Mouse (Mus musculus) ES-Bruce4 (cell line): Measurements from ENCODE around the gene Nox3. TPM values are rescaled to one million over a fixed set of nuclear protein-coding genes. Genes with fewer than 3 reads are reported as not detected.

Experiments
- H3K27ac ChIP-seq: 2 replicates; pipeline ENCODE4 v1.5.1; 2012; ENCODE audit warnings: low read length, inconsistent platforms; ENCODE audit not compliant: insufficient read depth
- H3K27me3 ChIP-seq: 2 replicates; pipeline ENCODE4 v1.6.1; 2012; ENCODE audit warnings: mild to moderate bottlenecking, low read length, inconsistent platforms; ENCODE audit not compliant: control insufficient read depth, poor library complexity, insufficient read depth, severe bottlenecking
- H3K36me3 ChIP-seq: 2 replicates; pipeline ENCODE4 v1.6.1; 2012; ENCODE audit warnings: inconsistent platforms, mild to moderate bottlenecking, low read length, moderate library complexity; ENCODE audit not compliant: control insufficient read depth, poor library complexity, insufficient read depth, severe bottlenecking
- H3K4me1 ChIP-seq: one replicate; pipeline ENCODE4 v1.8.1; 2011; ENCODE audit warnings: low read length; ENCODE audit not compliant: control insufficient read depth, insufficient read depth
- H3K4me3 ChIP-seq: 2 replicates; pipeline ENCODE4 v1.5.1; 2011; ENCODE audit warnings: low read depth, mild to moderate bottlenecking, low read length
- H3K9ac ChIP-seq: 2 replicates; pipeline ENCODE4 v1.6.1; 2012; ENCODE audit warnings: low read depth, mild to moderate bottlenecking, inconsistent platforms; ENCODE audit not compliant: poor library complexity, severe bottlenecking
- H3K9me3 ChIP-seq: replicated peaks from 2 replicates; pipeline ENCODE4 v1.6.1; 2012; ENCODE audit warnings: mild to moderate bottlenecking, low read length, inconsistent platforms; ENCODE audit not compliant: control insufficient read depth, poor library complexity, insufficient read depth, severe bottlenecking
- CTCF ChIP-seq: IDR thresholded peaks from one replicate; pipeline ENCODE4 v1.8.1; 2011; ENCODE audit warnings: low read depth, low read length
- EP300 ChIP-seq: IDR thresholded peaks from 2 replicates; pipeline ENCODE4 v1.6.1; 2011; ENCODE audit warnings: low read depth, low read length; ENCODE audit not compliant: insufficient read depth
- POLR2A ChIP-seq: IDR thresholded peaks from one replicate; pipeline ENCODE4 v1.8.1; 2011; ENCODE audit warnings: low read length; ENCODE audit not compliant: insufficient read depth
- polyA plus RNA-seq: library from polyadenylated mRNA; stranded (reverse); fragments of >200 nt; gene quantifications from 2 replicates; pipeline ENCODE4 v1.2.4, GENCODE M21; 2011; ENCODE audit warnings: low read depth; ENCODE audit not compliant: missing spikeins, insufficient read depth, insufficient read length

The Nox3 gene
- polyA plus RNA-seq, 1 experiment: not detected

GRCm38 (mm10) chr17:3616329-3617216 lies 79.5 kb downstream of the Nox3 start:
- Histone ChIP-seq H3K27me3 (no peaks in the 10 kb centered on the region), H3K36me3 (no peaks in the 10 kb centered on the region), H3K4me3 (no peak overlapping the region), H3K9ac (no peak overlapping the region), H3K27ac (peak overlapping the region; percentile 72; the same call in 1 of the 2 replicates), H3K4me1 (no peaks in the 10 kb centered on the region), H3K9me3 (peaks cover 3% of the 10 kb centered on the region)
- no peak for TF ChIP-seq CTCF
- peak; percentile 95 for TF ChIP-seq EP300
- TF ChIP-seq POLR2A: no peak

GRCm38 (mm10) chr17:3615553-3615952 lies 80.5 kb downstream of the Nox3 start:
- Histone ChIP-seq H3K4me1 (no peaks in the 10 kb centered on the region), H3K27ac (peak overlapping the region; percentile 85), H3K9ac (no peak overlapping the region), H3K36me3 (no peaks in the 10 kb centered on the region), H3K9me3 (peaks cover 3% of the 10 kb centered on the region), H3K4me3 (no peak overlapping the region), H3K27me3 (no peaks in the 10 kb centered on the region)
- TF ChIP-seq CTCF: no peak
- TF ChIP-seq POLR2A: no peak
- no peak for TF ChIP-seq EP300

DNA sequence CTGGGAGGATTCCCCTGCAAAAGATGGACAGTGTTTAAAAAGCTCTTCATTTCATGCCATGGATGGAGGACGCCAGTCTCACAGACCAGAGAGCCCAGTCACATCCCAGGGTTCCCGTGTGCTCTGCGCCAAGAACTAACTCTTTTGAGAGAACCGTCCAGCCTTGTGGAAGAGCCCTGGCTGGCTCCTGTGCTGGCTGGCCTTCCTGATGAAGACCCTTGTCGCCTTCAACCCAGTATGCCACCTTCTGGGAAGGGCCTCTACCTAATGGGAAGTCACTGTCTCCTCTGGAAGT lies 84.3 kb downstream of the Nox3 start:
- H3K27ac ChIP-seq: no peak overlapping the region
- H3K4me3 ChIP-seq: no peak overlapping the region
- TF ChIP-seq POLR2A (no peak), CTCF (no peak), EP300 (no peak)
- no peaks in the 10 kb centered on the region for H3K27me3 ChIP-seq
- no peaks in the 10 kb centered on the region for H3K4me1 ChIP-seq
- no peaks in the 10 kb centered on the region for H3K9me3 ChIP-seq
- no peaks in the 10 kb centered on the region for H3K36me3 ChIP-seq
- H3K9ac ChIP-seq: no peak overlapping the region

DNA sequence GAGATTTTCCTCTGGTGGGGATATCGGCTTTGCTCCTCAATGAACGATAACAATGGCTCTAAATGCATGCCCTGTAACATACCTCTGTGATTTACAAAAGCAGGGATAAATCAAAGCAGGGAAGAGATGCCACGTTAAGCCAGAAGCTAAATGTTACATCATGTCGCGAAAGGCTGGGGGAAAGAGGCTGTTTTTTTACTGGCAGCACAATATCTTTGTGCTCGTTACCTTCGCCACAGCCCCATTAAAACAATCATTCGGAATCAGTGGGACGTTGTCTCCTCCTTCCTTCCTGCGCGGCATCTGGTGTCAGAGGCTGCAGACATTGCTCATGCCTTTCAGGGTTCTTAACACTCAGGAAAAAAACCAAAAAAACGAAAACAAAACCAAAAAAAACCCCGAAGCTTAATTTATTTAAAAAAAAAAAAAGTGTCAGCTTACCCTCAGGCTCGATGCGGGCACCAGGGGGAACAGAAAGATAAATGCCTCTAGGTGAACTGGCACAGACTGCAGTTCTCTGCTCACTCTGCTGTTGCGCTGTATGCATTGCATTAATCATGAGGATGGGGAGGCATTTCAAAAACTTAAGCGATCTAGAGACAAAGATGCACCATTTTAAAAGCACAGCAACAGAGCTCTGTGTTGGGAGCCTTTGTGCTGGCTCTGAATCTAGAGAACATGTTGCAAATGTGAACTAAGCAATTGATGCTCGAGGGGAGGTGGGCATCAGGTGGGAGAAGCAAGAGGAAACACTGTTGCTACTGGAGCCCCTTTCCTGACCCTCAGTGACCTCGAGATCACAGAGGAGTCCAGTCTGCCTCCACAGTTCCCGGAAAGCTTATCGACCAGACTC lies 84.9 kb downstream of the Nox3 start:
- Histone ChIP-seq H3K9ac (no peak overlapping the region), H3K9me3 (no peaks in the 10 kb centered on the region), H3K36me3 (no peaks in the 10 kb centered on the region), H3K27ac (no peak overlapping the region), H3K27me3 (no peaks in the 10 kb centered on the region), H3K4me3 (no peak overlapping the region), H3K4me1 (no peaks in the 10 kb centered on the region)
- TF ChIP-seq POLR2A (no peak), EP300 (no peak), CTCF (no peak)

DNA sequence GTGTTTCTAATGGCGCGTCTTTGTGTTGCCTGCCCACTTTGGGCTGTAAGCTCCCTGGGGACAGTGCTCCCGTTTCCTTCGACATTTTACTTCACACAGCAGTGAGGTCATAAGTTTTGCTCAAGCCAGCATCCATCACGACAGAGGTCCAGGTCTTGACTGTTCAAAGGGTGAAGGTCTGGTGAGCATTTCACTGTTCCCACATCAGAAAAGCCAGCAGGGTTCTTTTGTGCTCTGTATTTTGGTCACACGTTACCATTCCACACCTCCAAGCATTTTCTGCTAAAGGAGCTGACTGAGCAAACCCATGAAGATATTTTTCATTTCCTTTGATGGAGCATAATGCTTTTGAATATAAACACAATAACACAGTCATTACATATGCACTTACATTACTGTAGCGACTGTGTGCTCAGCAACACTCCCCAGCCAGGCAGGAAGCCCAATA lies 85.7 kb downstream of the Nox3 start:
- Histone ChIP-seq H3K4me1 (no peaks in the 10 kb centered on the region), H3K9me3 (no peaks in the 10 kb centered on the region), H3K36me3 (no peaks in the 10 kb centered on the region), H3K27ac (no peak overlapping the region), H3K9ac (no peak overlapping the region), H3K4me3 (no peak overlapping the region), H3K27me3 (no peaks in the 10 kb centered on the region)
- no peak for TF ChIP-seq CTCF
